Mouse (Mus musculus) G1E (cell line): ENCODE results near the gene Foxo3. TPM values are rescaled to one million over a fixed set of nuclear protein-coding genes. Genes with fewer than 3 reads are reported as not detected.

Experiments
- ATAC-seq: 2 replicates; pipeline ENCODE4 v1.8.0; 2016; ENCODE audit warnings: mild to moderate bottlenecking; ENCODE audit not compliant: insufficient number of reproducible peaks, poor library complexity, low FRiP score, severe bottlenecking; ENCODE audit errors: extremely low read depth
- DNase-seq: peaks from one replicate; pipeline ENCODE4 v3.0.0; 2012; ENCODE audit warnings: low spot score
- H3K27me3 ChIP-seq: 2 replicates; pipeline ENCODE4 v1.6.1; 2012; ENCODE audit warnings: mild to moderate bottlenecking, low read length, inconsistent platforms; ENCODE audit not compliant: insufficient read depth
- H3K36me3 ChIP-seq: replicated peaks from 2 replicates; pipeline ENCODE3; 2012; ENCODE audit warnings: mild to moderate bottlenecking, inconsistent platforms
- H3K4me1 ChIP-seq: 2 replicates; pipeline ENCODE4 v1.6.1; 2012; ENCODE audit warnings: low read depth, low read length, inconsistent platforms, mixed read lengths; ENCODE audit not compliant: insufficient read depth
- H3K4me3 ChIP-seq: 2 replicates; pipeline ENCODE4 v1.5.1; 2012; ENCODE audit warnings: low read depth, mild to moderate bottlenecking, inconsistent platforms, low read length, moderate library complexity, mixed read lengths
- H3K9me3 ChIP-seq: replicated peaks from 2 replicates; pipeline ENCODE4 v1.6.1; 2012; ENCODE audit warnings: inconsistent platforms
- CTCF ChIP-seq: IDR thresholded peaks from 2 replicates; pipeline ENCODE4 v1.5.1; 2012; ENCODE audit warnings: low read depth, low read length, inconsistent platforms, mixed read lengths
- GATA1 ChIP-seq: IDR thresholded peaks from 2 replicates; pipeline ENCODE4 v1.6.1; 2012; ENCODE audit warnings: borderline replicate concordance, low read length, inconsistent platforms, mixed read lengths
- GATA2 ChIP-seq: IDR thresholded peaks from 2 replicates; pipeline ENCODE4 v1.6.1; 2012; ENCODE audit warnings: low read depth, low read length, inconsistent platforms, borderline replicate concordance
- POLR2AphosphoS5 ChIP-seq: IDR thresholded peaks from 2 replicates; pipeline ENCODE4 v1.6.1; 2012; ENCODE audit warnings: low read depth, low read length, inconsistent platforms; ENCODE audit not compliant: insufficient replicate concordance
- TAL1 ChIP-seq: conservative IDR thresholded peaks from 2 replicates; pipeline ENCODE4 v1.6.1; 2012; ENCODE audit warnings: low read depth, low read length, inconsistent platforms, mixed read lengths
- polyA plus RNA-seq: library from polyadenylated mRNA; stranded (reverse); fragments of >175 nt; gene quantifications from 2 replicates; pipeline ENCODE4 v1.2.3, GENCODE M21; 2012
- total RNA-seq, 2 experiments: library from RNA; stranded (forward) in 1 of 2; stranded (reverse) in 1 of 2; fragments of 200-1000 nt in 1 of 2; fragments of >200 nt in 1 of 2; fragmentation: Nextera tagmentation in 1 of 2; gene quantifications; 2 replicates each; pipeline ENCODE4 v1.2.3; 2014 to 2017

The Foxo3 gene
- total and polyA plus RNA-seq, 3 experiments = 45.5 to 98.4 (median 59.2) TPM

DNA sequence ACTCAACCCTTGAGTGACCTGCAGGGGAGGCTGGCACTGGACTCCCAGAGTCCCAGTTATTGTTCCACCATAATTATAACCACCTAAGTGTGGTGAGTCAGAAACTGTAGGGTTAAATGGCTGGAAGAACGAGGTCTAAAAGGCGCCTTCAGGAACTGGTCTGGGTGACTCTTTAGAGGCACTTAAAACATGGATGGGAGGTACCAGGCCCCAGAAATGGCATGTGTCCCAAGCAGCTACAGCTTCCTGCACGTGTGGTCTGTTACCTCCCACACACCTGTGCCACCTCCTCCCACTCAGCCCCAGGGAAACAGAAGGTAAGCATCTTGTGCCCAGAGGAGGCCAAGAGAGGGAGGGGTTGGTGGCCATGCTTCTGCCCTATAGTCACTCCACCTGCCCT is 128.2 kb downstream of the Foxo3 start:
- DNase-seq = no peak
- TF ChIP-seq GATA1 (no peak), CTCF (no peak), POLR2AphosphoS5 (no peak), GATA2 (no peak), TAL1 (no peak)
- no peaks in the 10 kb centered on the region for H3K36me3 ChIP-seq
- H3K4me1 ChIP-seq = 0 out of 2 replicates have a peak, but pooled peaks cover 4% of the 10 kb centered on the region
- H3K4me3 ChIP-seq = no peak overlapping the region
- no peaks in the 10 kb centered on the region for H3K9me3 ChIP-seq
- no peak for ATAC-seq
- H3K27me3 ChIP-seq = peaks cover 48% of the 10 kb centered on the region

DNA sequence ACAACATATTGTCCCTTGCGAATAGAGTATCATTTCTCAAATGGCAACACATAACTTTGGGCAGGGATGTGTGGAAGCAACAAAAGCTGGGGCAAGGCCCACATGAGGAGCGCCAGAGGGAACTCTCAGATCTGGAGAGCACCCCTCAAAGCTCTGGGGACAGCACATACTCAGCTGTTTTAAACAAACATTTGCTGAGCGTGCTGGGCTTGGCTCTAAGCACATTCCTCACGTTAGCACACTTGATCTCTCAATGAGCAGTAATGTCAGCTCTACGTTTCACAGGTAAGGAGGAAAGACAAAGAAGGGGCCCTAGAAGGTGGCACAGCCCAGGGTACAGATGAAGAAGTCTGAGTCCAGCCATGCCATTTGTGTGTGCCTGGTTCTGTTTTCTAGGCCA is 131.3 kb downstream of the Foxo3 start:
- no peaks in the 10 kb centered on the region for H3K9me3 ChIP-seq
- no peak overlapping the region for H3K4me3 ChIP-seq
- peaks cover 43% of the 10 kb centered on the region for H3K27me3 ChIP-seq
- DNase-seq (no peak), ATAC-seq (no peak)
- H3K36me3 ChIP-seq = no peaks in the 10 kb centered on the region
- 0 out of 2 replicates have a peak, but pooled peaks cover 4% of the 10 kb centered on the region for H3K4me1 ChIP-seq
- TF ChIP-seq POLR2AphosphoS5 (no peak), GATA1 (no peak), CTCF (no peak), TAL1 (no peak), GATA2 (no peak)

DNA sequence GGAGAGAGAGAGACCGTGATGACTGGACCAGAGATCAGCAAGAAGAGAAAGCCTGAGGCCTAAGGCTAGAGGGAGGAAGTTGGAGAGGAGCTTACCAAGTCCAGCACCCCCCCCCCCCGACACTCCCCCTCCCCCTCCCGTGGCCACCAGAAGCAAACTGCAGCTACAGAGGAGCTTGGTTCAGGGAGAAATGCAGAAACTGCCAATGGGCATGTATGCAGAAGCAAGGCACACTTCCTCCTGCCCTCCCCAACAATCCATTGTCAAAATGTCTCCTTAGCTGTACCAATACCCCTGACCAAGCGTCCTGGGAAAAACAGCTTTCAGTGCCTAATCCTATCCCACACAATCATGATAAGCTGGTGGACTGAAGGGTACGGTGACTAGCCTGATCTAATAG is 131.8 kb downstream of the Foxo3 start:
- H3K27me3 ChIP-seq = peaks cover 39% of the 10 kb centered on the region
- ATAC-seq (no peak), DNase-seq (no peak)
- TF ChIP-seq GATA1 (no peak), GATA2 (no peak), TAL1 (no peak), CTCF (no peak)
- H3K9me3 ChIP-seq = no peaks in the 10 kb centered on the region
- H3K36me3 ChIP-seq = no peaks in the 10 kb centered on the region
- 0 out of 2 replicates have a peak, but pooled peaks cover 4% of the 10 kb centered on the region for H3K4me1 ChIP-seq
- H3K4me3 ChIP-seq = no peak overlapping the region

DNA sequence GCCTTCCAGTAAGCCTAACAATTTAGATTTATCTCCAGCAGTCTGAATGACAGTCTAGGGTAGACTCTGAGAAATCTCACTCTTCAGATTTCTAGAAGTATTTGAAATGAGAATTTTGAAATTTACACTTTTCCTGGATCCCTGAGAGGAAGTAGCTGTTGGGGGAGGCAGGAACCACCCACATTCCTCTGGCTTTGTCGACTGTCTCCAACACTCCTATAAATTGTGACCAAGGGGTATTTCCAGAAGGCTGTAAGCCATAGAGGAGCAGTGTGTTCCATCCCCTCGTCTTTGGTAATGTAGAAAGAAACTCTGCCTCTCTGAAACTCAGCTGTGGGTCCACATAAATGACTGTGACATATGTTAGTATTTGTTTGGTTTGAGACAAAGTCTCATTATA is 132.4 kb downstream of the Foxo3 start:
- Histone ChIP-seq H3K27me3 (peaks cover 39% of the 10 kb centered on the region), H3K9me3 (no peaks in the 10 kb centered on the region), H3K36me3 (no peaks in the 10 kb centered on the region), H3K4me3 (no peak overlapping the region), H3K4me1 (0 out of 2 replicates have a peak, but pooled peaks cover 4% of the 10 kb centered on the region)
- TF ChIP-seq GATA2 (no peak), POLR2AphosphoS5 (no peak), GATA1 (no peak), TAL1 (no peak), CTCF (no peak)
- no peak for ATAC-seq
- DNase-seq = no peak

DNA sequence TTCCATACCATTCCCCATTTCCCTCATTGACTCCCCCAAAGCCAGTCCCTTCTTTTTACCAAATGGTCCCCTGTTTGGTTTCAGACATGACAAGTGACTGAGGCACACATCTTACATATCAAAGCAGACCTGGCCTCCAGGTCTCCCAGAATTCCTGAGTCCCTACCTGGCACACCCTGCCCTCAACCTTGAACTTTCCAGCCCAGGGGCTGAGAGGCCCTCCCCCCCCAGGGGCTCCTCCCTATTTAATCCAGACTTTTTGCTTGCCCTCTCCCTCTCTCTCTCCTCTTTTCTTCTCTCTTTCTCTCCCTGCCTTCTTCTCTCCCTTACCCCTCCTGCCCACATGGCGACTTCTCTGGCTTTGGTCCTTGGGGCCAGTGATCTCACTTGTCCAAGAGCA is 133.8 kb downstream of the Foxo3 start:
- no peak for ATAC-seq
- no peaks in the 10 kb centered on the region for H3K9me3 ChIP-seq
- no peaks in the 10 kb centered on the region for H3K36me3 ChIP-seq
- peaks cover 30% of the 10 kb centered on the region for H3K27me3 ChIP-seq
- H3K4me3 ChIP-seq = no peak overlapping the region
- 0 out of 2 replicates have a peak, but pooled peaks cover 4% of the 10 kb centered on the region for H3K4me1 ChIP-seq
- no peak for DNase-seq
- TF ChIP-seq GATA1 (no peak), CTCF (no peak), TAL1 (no peak), GATA2 (no peak), POLR2AphosphoS5 (no peak)

DNA sequence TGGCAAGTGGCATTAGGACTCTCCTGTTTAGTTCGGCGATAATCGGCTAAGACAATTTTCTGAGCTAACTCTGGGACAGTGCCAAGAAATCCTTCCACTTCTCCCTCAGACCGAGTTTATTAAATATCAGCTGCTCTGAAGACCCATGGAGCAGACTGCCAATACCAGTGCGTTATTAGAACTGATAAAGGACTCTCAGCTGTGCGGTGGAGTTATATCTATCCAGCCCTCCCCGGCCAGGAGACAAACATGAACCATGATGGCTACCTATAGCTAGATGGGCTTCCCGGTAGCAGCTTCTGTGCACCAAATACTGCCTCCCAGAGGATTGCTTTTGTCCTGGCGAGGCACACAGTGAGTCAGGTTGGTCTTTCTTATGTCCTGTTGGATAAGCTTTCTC is 134.5 kb downstream of the Foxo3 start:
- ATAC-seq (no peak), DNase-seq (no peak)
- TF ChIP-seq CTCF = no peak
- no peaks in the 10 kb centered on the region for H3K36me3 ChIP-seq
- H3K4me1 ChIP-seq = 0 out of 2 replicates have a peak, but pooled peaks cover 4% of the 10 kb centered on the region
- no peaks in the 10 kb centered on the region for H3K9me3 ChIP-seq
- H3K4me3 ChIP-seq = no peak overlapping the region
- H3K27me3 ChIP-seq = peaks cover 28% of the 10 kb centered on the region

DNA sequence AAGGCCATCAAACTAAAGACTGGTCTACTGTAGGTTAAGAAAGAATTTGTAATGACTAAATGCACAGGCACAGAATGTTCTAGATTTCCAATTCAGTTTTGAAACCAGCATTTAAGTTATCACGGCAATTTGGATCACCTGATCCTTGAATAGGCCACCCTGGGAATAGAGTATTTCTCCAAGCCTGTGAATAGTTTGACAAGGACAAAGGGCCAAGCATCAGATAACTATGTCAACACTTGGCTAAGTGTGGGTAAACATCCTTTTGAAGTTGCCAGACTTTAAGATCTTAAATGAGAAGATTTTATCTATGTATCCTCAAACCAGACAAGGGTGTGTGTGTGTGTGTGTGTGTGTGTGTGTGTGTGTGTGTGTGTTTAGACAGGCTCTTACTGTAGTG is 136.8 kb downstream of the Foxo3 start:
- Histone ChIP-seq H3K9me3 (no peaks in the 10 kb centered on the region), H3K4me3 (no peak overlapping the region), H3K4me1 (no peaks in the 10 kb centered on the region), H3K27me3 (peaks cover 13% of the 10 kb centered on the region), H3K36me3 (no peaks in the 10 kb centered on the region)
- no peak for DNase-seq
- TF ChIP-seq GATA1 (no peak), TAL1 (no peak), POLR2AphosphoS5 (no peak), CTCF (no peak), GATA2 (no peak)
- ATAC-seq = no peak
